Mouse (Mus musculus): ENCODE measurements around the gene Poc1a. TPM values are rescaled to one million over a fixed set of nuclear protein-coding genes. Genes with fewer than 3 reads are reported as not detected.

The Poc1a gene
- polyA plus RNA-seq, 1 experiment = 20.6 TPM

DNA sequence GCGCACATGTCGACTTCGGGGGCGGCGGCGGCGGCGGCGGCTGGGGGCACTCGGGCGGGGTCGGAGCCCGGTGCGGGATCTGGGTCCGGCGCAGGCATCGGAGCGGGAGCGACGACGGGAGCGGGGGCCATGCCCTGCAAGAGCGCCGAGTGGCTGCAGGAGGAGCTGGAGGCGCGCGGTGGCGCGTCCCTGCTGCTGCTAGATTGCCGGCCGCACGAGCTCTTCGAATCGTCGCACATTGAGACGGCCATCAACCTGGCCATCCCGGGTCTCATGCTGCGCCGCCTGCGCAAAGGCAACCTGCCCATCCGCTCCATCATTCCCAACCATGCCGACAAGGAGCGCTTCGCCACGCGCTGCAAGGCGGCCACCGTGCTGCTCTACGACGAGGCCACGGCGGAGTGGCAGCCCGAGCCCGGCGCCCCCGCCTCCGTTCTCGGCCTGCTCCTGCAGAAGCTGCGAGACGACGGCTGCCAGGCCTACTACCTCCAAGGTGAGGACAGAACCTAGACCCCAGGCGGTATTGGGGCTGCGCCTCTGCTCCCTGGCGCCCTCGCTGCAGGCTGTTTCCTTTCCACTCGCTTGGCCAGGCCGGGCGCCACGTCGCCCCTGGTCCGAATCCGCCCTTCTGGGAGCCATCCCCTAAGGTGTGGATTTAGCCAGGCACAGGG, 88.1 kb downstream of the Poc1a start:
- Histone ChIP-seq H3K79me3 (ENCODE audit: low read depth) (peaks cover 29% of the 10 kb centered on the region), H3K27me3 (ENCODE audit: control insufficient read depth, insufficient read depth, insufficient read length) (no peaks in the 10 kb centered on the region), H3ac (ENCODE audit: control insufficient read depth, insufficient read length, low read depth) (peak overlapping the region; percentile 89), H3K4me3 (ENCODE audit: insufficient read depth, poor library complexity, severe bottlenecking) (peak overlapping the region; percentile 60), H3K36me3 (ENCODE audit: control insufficient read depth, insufficient read depth) (peaks cover 16% of the 10 kb centered on the region), H3K79me2 (ENCODE audit: control insufficient read depth, insufficient read depth) (peaks cover 51% of the 10 kb centered on the region)
- peak; percentile 53 for TF ChIP-seq CTCF (IDR thresholded peaks at IDR 0.05; ENCODE audit: control insufficient read depth, insufficient read depth, insufficient read length)
- TF ChIP-seq MYOG (IDR thresholded peaks at IDR 0.05; ENCODE audit: control insufficient read depth, extremely low read depth, insufficient read length) = no peak

GRCm38 (mm10) chr9:106369801-106370485, 89.1 kb downstream of the Poc1a start:
- Histone ChIP-seq H3K79me2 (ENCODE audit: control insufficient read depth, insufficient read depth) (peaks cover 55% of the 10 kb centered on the region), H3K36me3 (ENCODE audit: control insufficient read depth, insufficient read depth) (peaks cover 23% of the 10 kb centered on the region), H3K27me3 (ENCODE audit: control insufficient read depth, insufficient read depth, insufficient read length) (no peaks in the 10 kb centered on the region), H3K79me3 (ENCODE audit: low read depth) (peaks cover 29% of the 10 kb centered on the region), H3K4me3 (ENCODE audit: insufficient read depth, poor library complexity, severe bottlenecking) (peak overlapping the region; percentile 60), H3ac (ENCODE audit: control insufficient read depth, insufficient read length, low read depth) (peak overlapping the region; percentile 89)
- TF ChIP-seq CTCF (IDR thresholded peaks at IDR 0.05; ENCODE audit: control insufficient read depth, insufficient read depth, insufficient read length) = no peak
- no peak for TF ChIP-seq MYOG (IDR thresholded peaks at IDR 0.05; ENCODE audit: control insufficient read depth, extremely low read depth, insufficient read length)
- TF ChIP-seq FOSL1 (IDR thresholded peaks at IDR 0.05; ENCODE audit: insufficient read depth, low read length, poor library complexity, severe bottlenecking) = no peak
- no peak for TF ChIP-seq USF1 (IDR thresholded peaks at IDR 0.05; ENCODE audit: low read depth)
- TF ChIP-seq CEBPB (IDR thresholded peaks at IDR 0.05; ENCODE audit: low read depth) = no peak
- TF ChIP-seq MAX (IDR thresholded peaks at IDR 0.05) = no peak
- no peak for TF ChIP-seq MYOD1 (IDR thresholded peaks at IDR 0.05; ENCODE audit: control insufficient read depth, insufficient read length, low read depth)

- H3K4me3 ChIP-seq (ENCODE audit: insufficient read depth, poor library complexity, severe bottlenecking) = peak overlapping the region; percentile 60
- H3K36me3 ChIP-seq (ENCODE audit: control insufficient read depth, insufficient read depth) = peaks cover 23% of the 10 kb centered on the region
Measured at GRCm38 (mm10) chr9:106370620-106371383, 89.9 kb downstream of the Poc1a start.

GRCm38 (mm10) chr9:106371384-106371671, 90.5 kb downstream of the Poc1a start:
- H3K79me3 ChIP-seq (ENCODE audit: low read depth) = peaks cover 29% of the 10 kb centered on the region
- no peaks in the 10 kb centered on the region for H3K27me3 ChIP-seq (ENCODE audit: control insufficient read depth, insufficient read depth, insufficient read length)
- H3K79me2 ChIP-seq (ENCODE audit: control insufficient read depth, insufficient read depth) = peaks cover 55% of the 10 kb centered on the region
- TF ChIP-seq USF1 (IDR thresholded peaks at IDR 0.05; ENCODE audit: low read depth) (no peak), CEBPB (IDR thresholded peaks at IDR 0.05; ENCODE audit: low read depth) (no peak), MYOG (IDR thresholded peaks at IDR 0.05; ENCODE audit: control insufficient read depth, extremely low read depth, insufficient read length) (no peak)
- peaks cover 23% of the 10 kb centered on the region for H3K36me3 ChIP-seq (ENCODE audit: control insufficient read depth, insufficient read depth)
- H3K4me3 ChIP-seq (ENCODE audit: insufficient read depth, poor library complexity, severe bottlenecking) = no peak overlapping the region
- H3ac ChIP-seq (ENCODE audit: control insufficient read depth, insufficient read length, low read depth) = peak overlapping the region; percentile 12

More at GRCm38 (mm10) chr9:106370620-106371383, 89.9 kb downstream of the Poc1a start:
- TF ChIP-seq MAX (IDR thresholded peaks at IDR 0.05) (no peak), USF1 (IDR thresholded peaks at IDR 0.05; ENCODE audit: low read depth) (no peak), CTCF (IDR thresholded peaks at IDR 0.05; ENCODE audit: control insufficient read depth, insufficient read depth, insufficient read length) (no peak), MYOG (IDR thresholded peaks at IDR 0.05; ENCODE audit: control insufficient read depth, extremely low read depth, insufficient read length) (no peak), FOSL1 (IDR thresholded peaks at IDR 0.05; ENCODE audit: insufficient read depth, low read length, poor library complexity, severe bottlenecking) (no peak), MYOD1 (IDR thresholded peaks at IDR 0.05; ENCODE audit: control insufficient read depth, insufficient read length, low read depth) (no peak), CEBPB (IDR thresholded peaks at IDR 0.05; ENCODE audit: low read depth) (no peak)
- H3K79me3 ChIP-seq (ENCODE audit: low read depth) = peaks cover 29% of the 10 kb centered on the region
- no peaks in the 10 kb centered on the region for H3K27me3 ChIP-seq (ENCODE audit: control insufficient read depth, insufficient read depth, insufficient read length)
- H3ac ChIP-seq (ENCODE audit: control insufficient read depth, insufficient read length, low read depth) = peak overlapping the region; percentile 3
- peaks cover 55% of the 10 kb centered on the region for H3K79me2 ChIP-seq (ENCODE audit: control insufficient read depth, insufficient read depth)

GRCm38 (mm10) chr9:106371776-106372175, 90.9 kb downstream of the Poc1a start:
- peaks cover 55% of the 10 kb centered on the region for H3K79me2 ChIP-seq (ENCODE audit: control insufficient read depth, insufficient read depth)
- H3K27me3 ChIP-seq (ENCODE audit: control insufficient read depth, insufficient read depth, insufficient read length) = no peaks in the 10 kb centered on the region
- no peak overlapping the region for H3ac ChIP-seq (ENCODE audit: control insufficient read depth, insufficient read length, low read depth)
- no peak for TF ChIP-seq MYOG (IDR thresholded peaks at IDR 0.05; ENCODE audit: control insufficient read depth, extremely low read depth, insufficient read length)
- TF ChIP-seq USF1 (IDR thresholded peaks at IDR 0.05; ENCODE audit: low read depth) = no peak
- TF ChIP-seq CEBPB (IDR thresholded peaks at IDR 0.05; ENCODE audit: low read depth) = no peak
- TF ChIP-seq CTCF (IDR thresholded peaks at IDR 0.05; ENCODE audit: control insufficient read depth, insufficient read depth, insufficient read length) = no peak
- TF ChIP-seq MYOD1 (IDR thresholded peaks at IDR 0.05; ENCODE audit: control insufficient read depth, insufficient read length, low read depth) = no peak
- H3K36me3 ChIP-seq (ENCODE audit: control insufficient read depth, insufficient read depth) = peaks cover 23% of the 10 kb centered on the region
- no peak overlapping the region for H3K4me3 ChIP-seq (ENCODE audit: insufficient read depth, poor library complexity, severe bottlenecking)
- H3K79me3 ChIP-seq (ENCODE audit: low read depth) = peaks cover 29% of the 10 kb centered on the region
